Mouse (Mus musculus) liver, embryonic 14.5 days (tissue): ENCODE data around the gene Aox3.

Source experiments
- CTCF ChIP-seq: IDR thresholded peaks from 2 replicates; pipeline ENCODE4 v1.5.1; 2016; ENCODE audit warnings: antibody characterized with exemption, low read depth, control low read depth
- EP300 ChIP-seq: IDR thresholded peaks from 2 replicates; pipeline ENCODE4 v1.6.1; 2016; ENCODE audit warnings: antibody characterized with exemption, low read depth

DNA sequence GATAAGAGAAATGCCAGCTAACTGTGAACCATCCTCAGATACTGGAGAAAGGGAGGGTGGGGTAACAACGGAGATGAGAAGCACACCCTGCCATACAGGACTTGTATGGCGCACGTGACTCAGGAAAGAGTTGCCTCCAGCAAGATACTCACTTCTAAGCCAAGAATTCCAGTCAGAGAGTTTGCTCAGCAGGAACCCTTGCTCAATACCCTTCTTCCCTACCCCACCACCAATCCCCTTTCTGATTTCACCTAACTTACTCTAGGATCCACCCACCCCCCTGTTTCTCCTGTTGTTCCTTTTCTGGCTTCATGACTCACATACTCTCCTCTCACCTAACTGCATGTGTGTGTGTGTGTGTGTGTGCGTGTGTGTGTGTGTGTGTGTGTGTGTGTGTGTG, 1.6 kb upstream of the Aox3 start:
- no peak for TF ChIP-seq CTCF
- TF ChIP-seq EP300, result no peak
